Mouse (Mus musculus) CH12.LX (cell line): Measurements from ENCODE around the gene P4ha3. TPM values are rescaled to one million over a fixed set of nuclear protein-coding genes. Genes with fewer than 3 reads are reported as not detected.

Experiments used
- DNase-seq: peaks from one replicate; pipeline ENCODE4 v3.0.0-alpha.2; 2013; ENCODE audit errors: extremely low read depth
- H3K27ac ChIP-seq: 2 replicates; pipeline ENCODE4 v1.5.1; 2012; ENCODE audit warnings: low read depth, mild to moderate bottlenecking, control low read depth, moderate library complexity; ENCODE audit not compliant: insufficient read depth
- H3K27me3 ChIP-seq: replicated peaks from 2 replicates; pipeline ENCODE3; 2012; ENCODE audit warnings: inconsistent platforms
- H3K36me3 ChIP-seq, 2 experiments: replicated peaks in 1 of 2; 2 replicates each; pipeline versions ENCODE3 to v1.6.1; 2012; ENCODE audit warnings: inconsistent platforms in 1 of 2, low read length in 1 of 2, mild to moderate bottlenecking in 1 of 2, mixed read lengths in 1 of 2, moderate library complexity in 1 of 2; ENCODE audit not compliant: control insufficient read depth in 1 of 2, insufficient read depth in 1 of 2
- H3K4me1 ChIP-seq, 2 experiments: 2 replicates each; pipeline ENCODE4 v1.6.1; 2012; ENCODE audit warnings: inconsistent platforms in 1 of 2, moderate library complexity in 1 of 2; ENCODE audit not compliant: insufficient read depth in 2 of 2, control insufficient read depth in 1 of 2
- H3K4me2 ChIP-seq: 2 replicates; pipeline ENCODE4 v1.6.1; 2012; ENCODE audit warnings: low read depth, mild to moderate bottlenecking, control low read depth; ENCODE audit not compliant: poor library complexity, insufficient read depth, severe bottlenecking
- H3K4me3 ChIP-seq, 3 experiments: fragments of 150-350 bp in 1 of 3; sonication (generic) in 1 of 3; replicated peaks in 1 of 3; 2 replicates each; pipeline versions ENCODE3 to v1.5.1; 2011 to 2012; ENCODE audit warnings: low read depth in 2 of 3, low read length in 2 of 3, mild to moderate bottlenecking in 2 of 3, moderate library complexity in 2 of 3, control low read depth in 1 of 3, improper control_type of control experiment in 1 of 3, inconsistent platforms in 1 of 3, mixed read lengths in 1 of 3; ENCODE audit not compliant: poor library complexity in 1 of 3
- H3K79me2 ChIP-seq: replicated peaks from 2 replicates; pipeline ENCODE4 v1.6.1; 2012; ENCODE audit warnings: mild to moderate bottlenecking, moderate library complexity; ENCODE audit not compliant: control insufficient read depth, poor library complexity, insufficient read depth, severe bottlenecking; ENCODE audit errors: extremely low read depth
- H3K9ac ChIP-seq: 2 replicates; pipeline ENCODE4 v1.6.1; 2012; ENCODE audit warnings: low read depth, mild to moderate bottlenecking, control low read depth, moderate library complexity; ENCODE audit not compliant: insufficient read depth
- H3K9me3 ChIP-seq: replicated peaks from 2 replicates; pipeline ENCODE3; 2012; ENCODE audit warnings: low read length, inconsistent platforms, mixed read lengths
- CHD1 ChIP-seq: IDR thresholded peaks from 2 replicates; pipeline ENCODE4 v1.6.1; 2012; ENCODE audit warnings: low read depth, low read length, improper control_type of control experiment, inconsistent platforms
- CTCF ChIP-seq, 2 experiments: IDR thresholded peaks in 1 of 2; conservative IDR thresholded peaks in 1 of 2; 2 replicates each; pipeline ENCODE4 v1.5.1; 2011 to 2012; ENCODE audit warnings: low read depth in 2 of 2, low read length in 2 of 2, improper control_type of control experiment in 1 of 2, inconsistent platforms in 1 of 2, mild to moderate bottlenecking in 1 of 2, moderate library complexity in 1 of 2
- EP300 ChIP-seq: IDR thresholded peaks from 2 replicates; pipeline ENCODE4 v1.6.1; 2011; ENCODE audit warnings: low read length, improper control_type of control experiment
- HCFC1 ChIP-seq: IDR thresholded peaks from 2 replicates; pipeline ENCODE4 v1.6.1; 2012; ENCODE audit warnings: low read depth, mild to moderate bottlenecking, inconsistent platforms, low read length, improper control_type of control experiment
- IRF4 ChIP-seq: IDR thresholded peaks from 2 replicates; pipeline ENCODE4 v1.6.1; 2014; ENCODE audit warnings: low read depth, mild to moderate bottlenecking, inconsistent platforms, low read length, improper control_type of control experiment
- JUN ChIP-seq: IDR thresholded peaks from 2 replicates; pipeline ENCODE4 v1.6.1; 2011; ENCODE audit warnings: low read depth, mild to moderate bottlenecking, low read length, improper control_type of control experiment, moderate library complexity; ENCODE audit not compliant: insufficient read depth
- JUND ChIP-seq: conservative IDR thresholded peaks from 2 replicates; pipeline ENCODE4 v1.6.1; 2011; ENCODE audit warnings: low read depth, low read length, improper control_type of control experiment
- KAT2A ChIP-seq: IDR thresholded peaks from 2 replicates; pipeline ENCODE4 v1.6.1; 2012; ENCODE audit warnings: low read length, improper control_type of control experiment, inconsistent platforms; ENCODE audit not compliant: insufficient replicate concordance
- MAFK ChIP-seq: IDR thresholded peaks from 2 replicates; pipeline ENCODE4 v1.6.1; 2011; ENCODE audit warnings: low read length, improper control_type of control experiment; ENCODE audit not compliant: insufficient replicate concordance
- MAX ChIP-seq: IDR thresholded peaks from 2 replicates; pipeline ENCODE4 v1.6.1; 2011; ENCODE audit warnings: low read length, improper control_type of control experiment
- MAZ ChIP-seq: IDR thresholded peaks from 2 replicates; pipeline ENCODE4 v1.6.1; 2012; ENCODE audit warnings: low read depth, mild to moderate bottlenecking, inconsistent platforms, low read length, improper control_type of control experiment, moderate library complexity
- MEF2A ChIP-seq: IDR thresholded peaks from 2 replicates; pipeline ENCODE4 v1.6.1; 2014; ENCODE audit warnings: low read depth, mild to moderate bottlenecking, inconsistent platforms, low read length, improper control_type of control experiment, borderline replicate concordance
- MXI1 ChIP-seq: IDR thresholded peaks from 2 replicates; pipeline ENCODE4 v1.6.1; 2011; ENCODE audit warnings: mild to moderate bottlenecking, low read depth, low read length, improper control_type of control experiment
- NELFE ChIP-seq: IDR thresholded peaks from 2 replicates; pipeline ENCODE4 v1.6.1; 2011; ENCODE audit warnings: low read depth, low read length, improper control_type of control experiment
- PAX5 ChIP-seq: IDR thresholded peaks from 2 replicates; pipeline ENCODE4 v1.6.1; 2012; ENCODE audit warnings: low read length, inconsistent platforms, mixed read lengths
- POLR2A ChIP-seq: IDR thresholded peaks from 2 replicates; pipeline ENCODE4 v1.6.1; 2011; ENCODE audit warnings: low read depth, mild to moderate bottlenecking, improper control_type of control experiment, low read length
- SMC3 ChIP-seq: IDR thresholded peaks from 2 replicates; pipeline ENCODE4 v1.6.1; 2011; ENCODE audit warnings: low read depth, low read length, improper control_type of control experiment
- TBP ChIP-seq: conservative IDR thresholded peaks from 2 replicates; pipeline ENCODE4 v1.6.1; 2011; ENCODE audit warnings: low read depth, low read length, improper control_type of control experiment
- TCF12 ChIP-seq: IDR thresholded peaks from 2 replicates; pipeline ENCODE4 v1.6.1; 2014; ENCODE audit warnings: low read depth, mild to moderate bottlenecking, inconsistent platforms, low read length, improper control_type of control experiment
- UBTF ChIP-seq: IDR thresholded peaks from 2 replicates; pipeline ENCODE4 v1.6.1; 2012; ENCODE audit warnings: low read depth, mild to moderate bottlenecking, inconsistent platforms, low read length, improper control_type of control experiment, moderate library complexity
- USF2 ChIP-seq: conservative IDR thresholded peaks from 2 replicates; pipeline ENCODE4 v1.6.1; 2011; ENCODE audit warnings: low read depth, low read length, improper control_type of control experiment
- ZNF384 ChIP-seq: IDR thresholded peaks from 2 replicates; pipeline ENCODE4 v1.6.1; 2012; ENCODE audit warnings: low read depth, low read length, improper control_type of control experiment, inconsistent platforms
- dilution Hi-C: fragments of 300-500 bp; cut with MboI; formaldehyde crosslinking; loops from 2 replicates; pipeline ENCODE4 v1.14.3; 2020; ENCODE audit warnings: low sequenced_read_pairs; ENCODE audit not compliant: extremely low pct_unique_long_range_greater_than_20kb, extremely low pct_ligation_motif_present
- in situ Hi-C: fragments of 300-500 bp; cut with MboI; formaldehyde crosslinking; loops from 3 replicates; pipeline ENCODE4 v1.14.3; 2019; ENCODE audit warnings: low sequenced_read_pairs, low pct_ligation_motif_present, low pct_unique_long_range_greater_than_20kb, mixed read lengths
- polyA plus RNA-seq: library from polyadenylated mRNA; unstranded; fragments of >175 nt; gene quantifications from 2 replicates; pipeline ENCODE4 v1.2.1, GENCODE M21; 2012; ENCODE audit warnings: low read depth; ENCODE audit not compliant: insufficient read length
- total RNA-seq, 2 experiments: library from RNA; depleted of rRNA; stranded (reverse); fragments of 300-350 nt in 1 of 2; fragments of >200 nt in 1 of 2; gene quantifications; 2 replicates each; pipeline ENCODE4 v1.2.3; 2012 to 2014

Gene P4ha3
- total and polyA plus RNA-seq, 3 experiments, result not detected

DNA sequence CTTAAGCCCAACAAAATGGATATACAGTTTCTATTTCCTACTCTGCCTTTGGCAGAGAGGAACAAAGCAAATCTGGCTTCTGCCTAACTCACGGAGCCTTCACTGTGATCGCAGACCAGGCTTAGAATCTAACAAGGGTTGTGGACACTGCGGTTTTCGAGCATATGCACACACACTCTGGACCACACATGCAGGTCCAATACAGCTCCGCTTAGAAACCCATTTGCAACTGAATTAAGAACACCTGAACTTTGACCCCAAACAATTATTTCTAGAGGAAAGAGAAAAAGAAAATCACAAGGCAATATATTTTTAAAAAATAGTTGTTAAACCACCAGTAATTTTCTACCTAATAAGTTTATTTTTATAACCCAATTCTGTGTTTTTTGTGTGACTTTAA, 71.0 kb downstream of the P4ha3 start:
- H3K9me3 ChIP-seq, result no peaks in the 10 kb centered on the region
- H3K4me2 ChIP-seq, result no peak overlapping the region
- in situ Hi-C loops, result no loop called here
- dilution Hi-C loops, result no loop called here
- no peak for DNase-seq
- H3K36me3 ChIP-seq, result peaks cover 0 to 20% of the 10 kb centered on the region in 2 experiments
- H3K4me1 ChIP-seq, result no peaks in the 10 kb centered on the region
- H3K79me2 ChIP-seq, result no peaks in the 10 kb centered on the region
- H3K4me3 ChIP-seq, result no peak overlapping the region
- no peak overlapping the region for H3K27ac ChIP-seq
- TF ChIP-seq PAX5, result no peak
- no peak for TF ChIP-seq TBP
- no peak for TF ChIP-seq MAFK
- no peak for TF ChIP-seq USF2
- TF ChIP-seq MAZ, result no peak
- no peak for TF ChIP-seq CTCF (conservative IDR thresholded peaks at IDR 0.05 in 1 of 2, IDR thresholded peaks at IDR 0.05 in 1 of 2; ENCODE audit: low read depth in 2 of 2, low read length in 2 of 2)
- TF ChIP-seq NELFE, result no peak
- TF ChIP-seq JUN, result no peak
- no peak for TF ChIP-seq CHD1
- TF ChIP-seq POLR2A, result no peak
- no peak for TF ChIP-seq TCF12
- no peak for TF ChIP-seq IRF4
- H3K9ac ChIP-seq, result no peak overlapping the region
- no peaks in the 10 kb centered on the region for H3K27me3 ChIP-seq

DNA sequence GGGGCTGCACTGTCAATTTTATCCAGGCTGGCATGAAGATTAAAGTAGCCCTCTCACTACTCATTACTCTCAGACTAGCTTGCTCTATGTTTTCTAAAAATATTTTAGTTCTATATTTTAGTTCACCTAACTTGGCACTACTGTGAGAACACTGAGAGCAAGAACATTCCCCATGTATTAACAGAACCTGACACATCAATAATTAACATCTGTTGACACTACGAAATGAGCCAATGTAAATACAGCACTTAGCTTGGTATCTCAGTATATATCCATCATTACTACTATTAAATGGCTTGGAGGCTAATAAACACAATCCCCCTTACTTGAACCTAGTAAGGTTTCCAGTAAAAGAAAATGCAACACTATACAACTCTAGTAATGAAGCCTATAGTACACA, 71.4 kb downstream of the P4ha3 start:
- in situ Hi-C loops (no loop called here), dilution Hi-C loops (no loop called here)
- H3K27me3 ChIP-seq, result no peaks in the 10 kb centered on the region
- H3K27ac ChIP-seq, result no peak overlapping the region
- TF ChIP-seq ZNF384, result no peak
- no peak for TF ChIP-seq MXI1
- no peak for TF ChIP-seq MEF2A
- no peak for TF ChIP-seq CHD1
- no peak for TF ChIP-seq TCF12
- no peak for TF ChIP-seq MAZ
- no peak for TF ChIP-seq SMC3
- TF ChIP-seq PAX5, result no peak
- TF ChIP-seq JUND, result no peak
- no peak for TF ChIP-seq UBTF
- no peak for TF ChIP-seq USF2
- TF ChIP-seq HCFC1, result no peak
- TF ChIP-seq EP300, result no peak
- no peak for TF ChIP-seq MAX
- no peak for TF ChIP-seq POLR2A
- no peak for TF ChIP-seq KAT2A
- H3K9me3 ChIP-seq, result no peaks in the 10 kb centered on the region
- H3K79me2 ChIP-seq, result no peaks in the 10 kb centered on the region
- H3K4me3 ChIP-seq, result no peak overlapping the region
- H3K36me3 ChIP-seq, result peaks cover 0 to 17% of the 10 kb centered on the region in 2 experiments
- H3K4me2 ChIP-seq, result no peak overlapping the region
- no peaks in the 10 kb centered on the region for H3K4me1 ChIP-seq
- no peak for DNase-seq
- H3K9ac ChIP-seq, result no peak overlapping the region
